ENCODE assay signal across 21 mouse cellular contexts in genomic region chr5:64839016-64839599, GRCm38 (mm10). TPM values are rescaled to one million over a fixed set of nuclear protein-coding genes. Genes with fewer than 3 reads are reported as not detected.
DNase-seq lines count a peak whose midpoint lies in the region; ATAC-seq lines count a peak whose summit lies in the region.
"Had no signal": no experiment of that assay in that cellular context is flagged by ENCODE, and none has a peak within 500 bp of the region (broad histone marks: within the 10 kb centered on the region; RNA-seq: fewer than 3 reads in every experiment).

No protein-coding gene starts in this region.

- H3K4me3 ChIP-seq in heart, embryonic 13.5 days, result no peak overlapping the region
- H3K4me3 ChIP-seq in kidney, embryonic 15.5 days (replicated peaks), result no peak overlapping the region
- no peak overlapping the region for H3K4me3 ChIP-seq in kidney, embryonic 16.5 days (ENCODE audit: low read length)
- no peak overlapping the region for H3K4me3 ChIP-seq in lung, embryonic 16.5 days (ENCODE audit: low read length)
- no peak overlapping the region for H3K4me3 ChIP-seq in midbrain, embryonic 11.5 days (ENCODE audit: low read depth, low read length)
- H3K4me3 ChIP-seq: embryonic facial prominence, embryonic 15.5 days; hindbrain, embryonic 12.5 days; limb, embryonic 15.5 days; liver, embryonic 15.5 days had no signal

- no peak for ATAC-seq in heart, embryonic 13.5 days (ENCODE audit: extremely low read depth, insufficient number of reproducible peaks, low FRiP score, low TSS enrichment)
- no peak for ATAC-seq in kidney, embryonic 15.5 days (replicated peaks; ENCODE audit: low FRiP score)
- no peak for ATAC-seq in kidney, embryonic 16.5 days (ENCODE audit: low FRiP score, low TSS enrichment)
- ATAC-seq in lung, embryonic 16.5 days (ENCODE audit: low read depth), result 0 out of 2 replicates have a peak, but pooled peaks have one; percentile 1
- ATAC-seq in midbrain, embryonic 11.5 days (ENCODE audit: low FRiP score), result no peak
- ATAC-seq: forebrain, embryonic 16.5 days; inflammation-experienced regulatory T-cells, adult 6 months had no signal

- H3K4me1 ChIP-seq in heart, embryonic 13.5 days, result peaks cover 26% of the 10 kb centered on the region
- peaks cover 14% of the 10 kb centered on the region; the same call in 1 of the 2 replicates for H3K4me1 ChIP-seq in kidney, embryonic 15.5 days
- H3K4me1 ChIP-seq in kidney, embryonic 16.5 days (ENCODE audit: insufficient read depth, low read length), result peaks cover 6% of the 10 kb centered on the region; the same call in 1 of the 2 replicates
- peaks cover 15% of the 10 kb centered on the region for H3K4me1 ChIP-seq in lung, embryonic 16.5 days (replicated peaks; ENCODE audit: control insufficient read depth, insufficient read depth, low read length)
- H3K4me1 ChIP-seq in midbrain, embryonic 11.5 days (ENCODE audit: control insufficient read depth, insufficient read depth, low read length), result no peaks in the 10 kb centered on the region

- H3K9me3 ChIP-seq in heart, embryonic 13.5 days, result peaks cover 19% of the 10 kb centered on the region
- peaks cover 6% of the 10 kb centered on the region; the same call in 1 of the 2 replicates for H3K9me3 ChIP-seq in kidney, embryonic 15.5 days (replicated peaks)
- H3K9me3 ChIP-seq in kidney, embryonic 16.5 days (ENCODE audit: low read length), result no peaks in the 10 kb centered on the region
- H3K9me3 ChIP-seq in lung, embryonic 16.5 days (ENCODE audit: control insufficient read depth, low read length), result peaks cover 5% of the 10 kb centered on the region
- no peaks in the 10 kb centered on the region for H3K9me3 ChIP-seq in midbrain, embryonic 11.5 days (ENCODE audit: control insufficient read depth, low read length)
- H3K9me3 ChIP-seq: liver, embryonic 15.5 days had no signal

- H3K9ac ChIP-seq in heart, embryonic 13.5 days, result 0 out of 2 replicates have a peak overlapping the region, but pooled peaks have one; percentile 13
- H3K9ac ChIP-seq in kidney, embryonic 15.5 days, result no peak overlapping the region
- no peak overlapping the region for H3K9ac ChIP-seq in kidney, embryonic 16.5 days (replicated peaks; ENCODE audit: low read length)
- H3K9ac ChIP-seq in lung, embryonic 16.5 days (ENCODE audit: low read length), result no peak overlapping the region
- H3K9ac ChIP-seq in midbrain, embryonic 11.5 days (ENCODE audit: low read length), result no peak overlapping the region
- H3K9ac ChIP-seq: embryonic facial prominence, embryonic 15.5 days; hindbrain, embryonic 12.5 days; limb, embryonic 15.5 days; liver, embryonic 15.5 days had no signal

- H3K36me3 ChIP-seq in heart, embryonic 13.5 days, result no peaks in the 10 kb centered on the region
- no peaks in the 10 kb centered on the region for H3K36me3 ChIP-seq in kidney, embryonic 15.5 days
- H3K36me3 ChIP-seq in kidney, embryonic 16.5 days (ENCODE audit: insufficient read depth, low read length), result no peaks in the 10 kb centered on the region; the same call in 1 of the 2 replicates
- H3K36me3 ChIP-seq in lung, embryonic 16.5 days (ENCODE audit: control insufficient read depth, insufficient read depth, low read length), result no peaks in the 10 kb centered on the region
- no peaks in the 10 kb centered on the region for H3K36me3 ChIP-seq in midbrain, embryonic 11.5 days (ENCODE audit: control insufficient read depth, insufficient read depth, low read length)
- H3K36me3 ChIP-seq: embryonic facial prominence, embryonic 15.5 days; hindbrain, embryonic 12.5 days; limb, embryonic 15.5 days; liver, embryonic 15.5 days had no signal

- WGBS in heart, embryonic 13.5 days, result 42% methylated on average over 6 of the region's 6 CpGs
- WGBS in kidney, embryonic 15.5 days, result 60% methylated on average over 6 of the region's 6 CpGs
- WGBS in kidney, embryonic 16.5 days, result 54% methylated on average over 6 of the region's 6 CpGs
- 20% methylated on average over 6 of the region's 6 CpGs for WGBS in lung, embryonic 16.5 days
- WGBS in midbrain, embryonic 11.5 days, result 80% methylated on average over 6 of the region's 6 CpGs

- H3K27me3 ChIP-seq in heart, embryonic 13.5 days (replicated peaks), result no peaks in the 10 kb centered on the region
- H3K27me3 ChIP-seq in kidney, embryonic 15.5 days, result no peaks in the 10 kb centered on the region
- H3K27me3 ChIP-seq in kidney, embryonic 16.5 days (ENCODE audit: insufficient read depth, low read length), result no peaks in the 10 kb centered on the region
- H3K27me3 ChIP-seq in lung, embryonic 16.5 days (ENCODE audit: control insufficient read depth, insufficient read depth, low read depth, low read length), result no peaks in the 10 kb centered on the region
- H3K27me3 ChIP-seq in midbrain, embryonic 11.5 days (ENCODE audit: control insufficient read depth, insufficient read depth, low read length), result no peaks in the 10 kb centered on the region
- H3K27me3 ChIP-seq: embryonic facial prominence, embryonic 15.5 days; hindbrain, embryonic 12.5 days; limb, embryonic 15.5 days; liver, embryonic 15.5 days had no signal

- no peak overlapping the region for H3K4me2 ChIP-seq in heart, embryonic 13.5 days
- H3K4me2 ChIP-seq in kidney, embryonic 15.5 days, result no peak overlapping the region
- no peak overlapping the region for H3K4me2 ChIP-seq in kidney, embryonic 16.5 days (replicated peaks; ENCODE audit: low read depth, low read length)
- H3K4me2 ChIP-seq in lung, embryonic 16.5 days (ENCODE audit: low read depth, low read length), result no peak overlapping the region
- H3K4me2 ChIP-seq in midbrain, embryonic 11.5 days, result no peak overlapping the region
- H3K4me2 ChIP-seq: embryonic facial prominence, embryonic 15.5 days; hindbrain, embryonic 12.5 days; limb, embryonic 15.5 days; liver, embryonic 15.5 days had no signal

- no peak for DNase-seq in heart, adult 9 months (ENCODE audit: low spot score in 2 of 2)
- no peak for DNase-seq in lung, postnatal 14 days
- DNase-seq in midbrain, embryonic 11.5 days (ENCODE audit: low spot score, missing footprints), result no peak
- DNase-seq in cerebellum, postnatal 25 days, result no peak
- DNase-seq: adrenal gland, postnatal 36 days; B cell, adult 2 months; cerebellum, adult 11-12 months; cerebellum, postnatal 14 days; gastrocnemius, postnatal 36 days; lung, postnatal 4 days; right cerebral cortex, postnatal 25 days had no signal

- peak overlapping the region; percentile 74 for H3K27ac ChIP-seq in heart, embryonic 13.5 days (replicated peaks)
- H3K27ac ChIP-seq in kidney, embryonic 15.5 days, result peak overlapping the region; percentile 58
- no peak overlapping the region; the same call in 1 of the 2 replicates for H3K27ac ChIP-seq in kidney, embryonic 16.5 days (ENCODE audit: low read length)
- peak overlapping the region; percentile 2 for H3K27ac ChIP-seq in lung, embryonic 16.5 days (ENCODE audit: low read length)
- no peak overlapping the region for H3K27ac ChIP-seq in midbrain, embryonic 11.5 days (ENCODE audit: low read depth, low read length)
- H3K27ac ChIP-seq: embryonic facial prominence, embryonic 15.5 days; hindbrain, embryonic 12.5 days; limb, embryonic 15.5 days; liver, embryonic 15.5 days had no signal

RNA-seq across cellular contexts. Expression of gene Klf3, which starts 35.9 kb away (rescaled TPM):
- polyA plus RNA-seq in heart, embryonic 13.5 days (2015; fragmentation: Nextera tagmentation; extraction: Ambion mirVana), result 49.8 TPM in 2 replicates
- polyA plus RNA-seq in kidney, embryonic 15.5 days (2015; fragmentation: Nextera tagmentation; extraction: Ambion mirVana), result 62.2 and 63.6 TPM in 2 replicates
- 49.7 and 66.4 TPM in 2 replicates for polyA plus RNA-seq in kidney, embryonic 16.5 days (2015; fragmentation: Nextera tagmentation; extraction: Ambion mirVana)
- polyA plus RNA-seq in lung, embryonic 16.5 days (2015; fragmentation: Nextera tagmentation; extraction: Ambion mirVana), result 53.8 and 61.5 TPM in 2 replicates
- 34.8 and 37.7 TPM in 2 replicates for polyA plus RNA-seq in midbrain, embryonic 11.5 days (2014; fragmentation: Nextera tagmentation; extraction: Ambion mirVana)

Comparison
In these comparisons a context has a peak if more than half of its experiments do, and no peak if none do; other contexts are left out.
1. H3K27ac ChIP-seq: peak in heart, embryonic 13.5 days (single experiment), kidney, embryonic 15.5 days (single experiment) and lung, embryonic 16.5 days (single experiment); none in kidney, embryonic 16.5 days (single experiment) and midbrain, embryonic 11.5 days (single experiment).